Mouse (Mus musculus): ENCODE measurements around the gene Masp1.

GRCm38 (mm10) chr16:23403008-23403755 lies 117.4 kb downstream of the Masp1 start:
- TF ChIP-seq CTCF (IDR thresholded peaks at IDR 0.05; ENCODE audit: low read depth, low read length) (peak; percentile 55), POLR2A (IDR thresholded peaks at IDR 0.05; ENCODE audit: extremely low read depth, insufficient read depth, low read length) (no peak)

Measured in liver, adult 2 months (tissue).